Mouse (Mus musculus): Measurements from ENCODE around the gene Adar. TPM values are rescaled to one million over a fixed set of nuclear protein-coding genes. Genes with fewer than 3 reads are reported as not detected.

The Adar gene
- 19.8 and 23.1 TPM in 2 replicates for polyA plus RNA-seq (2015; fragmentation: Nextera tagmentation; extraction: Ambion mirVana)

DNA sequence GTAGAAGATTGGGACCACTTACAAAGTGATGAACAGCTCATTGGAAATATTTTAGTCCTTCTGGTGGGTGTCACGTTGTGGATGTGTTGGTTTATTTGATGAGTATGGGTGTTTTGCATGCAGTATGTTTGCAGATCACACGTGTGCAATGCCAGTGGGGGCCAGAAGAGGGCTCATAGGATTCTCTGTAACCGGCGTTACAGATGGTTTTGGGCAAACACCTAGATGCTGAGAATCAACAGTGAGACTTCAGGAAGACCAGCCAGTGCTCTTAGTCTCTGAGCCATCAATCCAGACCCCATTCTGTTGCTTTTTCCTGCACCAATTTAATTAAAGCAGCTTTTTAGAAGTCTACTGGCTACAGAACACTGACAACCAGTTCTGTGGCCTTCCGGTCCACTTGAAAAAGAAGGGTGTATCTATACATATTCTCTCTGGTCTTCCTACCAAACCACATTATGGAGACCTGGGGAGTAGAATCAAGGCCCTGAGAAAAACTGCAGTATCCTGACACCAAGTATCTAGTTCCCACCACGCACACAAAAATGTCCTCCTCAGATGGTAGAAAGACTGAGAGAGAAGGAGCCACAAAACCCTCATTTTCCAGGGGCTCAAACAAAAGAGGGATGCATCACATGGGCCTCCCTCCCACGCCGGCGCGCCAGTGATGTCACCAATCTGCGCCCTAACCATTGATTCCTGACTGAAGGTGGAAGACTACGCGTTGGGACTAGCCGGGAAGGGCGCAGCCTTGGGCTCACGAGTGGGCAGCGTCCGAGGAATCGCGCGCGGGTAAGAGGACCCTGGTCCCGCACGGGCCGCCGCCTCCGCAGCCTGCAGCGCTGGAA is at the start of gene Adar:
Adar (plus strand) TSS at position 664 of the 848 bp plus-strand sequence.
- Histone ChIP-seq H3K4me2 (peak within 1 kb of the TSS; percentile 83), H3K36me3 (no peaks in the 10 kb centered on the region), H3K9ac (peak within 1 kb of the TSS; percentile 97), H3K4me1 (replicated peaks) (peaks cover 28% of the 10 kb centered on the region), H3K27ac (peak within 1 kb of the TSS; percentile 93), H3K9me3 (no peaks in the 10 kb centered on the region), H3K4me3 (peak within 1 kb of the TSS; percentile 97), H3K27me3 (peaks cover 13% of the 10 kb centered on the region)
- WGBS: 6% methylated on average over 28 of the region's 28 CpGs
- peak; percentile 92 for ATAC-seq (ENCODE audit: low FRiP score)

DNA sequence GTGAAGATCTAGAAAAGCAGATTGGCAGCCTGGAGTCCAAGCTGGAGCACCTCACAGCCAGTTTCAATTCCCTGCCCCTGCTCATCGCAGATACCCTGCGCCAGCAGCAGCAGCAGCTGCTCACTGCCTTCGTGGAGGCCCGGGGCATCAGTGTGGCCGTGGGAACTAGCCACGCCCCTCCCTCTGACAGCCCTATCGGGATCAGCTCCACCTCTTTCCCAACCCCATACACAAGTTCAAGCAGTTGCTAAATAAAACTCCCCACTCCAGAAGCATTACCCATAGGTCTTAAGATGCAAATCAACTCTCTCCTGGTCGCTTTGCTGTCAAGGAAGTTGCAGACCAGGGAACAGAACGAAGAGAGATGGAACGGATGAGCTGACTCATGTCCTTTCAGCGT is 47.7 kb upstream of the Adar start:
- H3K36me3 ChIP-seq: no peaks in the 10 kb centered on the region
- WGBS: 41% methylated on average over 11 of the region's 11 CpGs
- no peak for ATAC-seq (ENCODE audit: low FRiP score)

DNA sequence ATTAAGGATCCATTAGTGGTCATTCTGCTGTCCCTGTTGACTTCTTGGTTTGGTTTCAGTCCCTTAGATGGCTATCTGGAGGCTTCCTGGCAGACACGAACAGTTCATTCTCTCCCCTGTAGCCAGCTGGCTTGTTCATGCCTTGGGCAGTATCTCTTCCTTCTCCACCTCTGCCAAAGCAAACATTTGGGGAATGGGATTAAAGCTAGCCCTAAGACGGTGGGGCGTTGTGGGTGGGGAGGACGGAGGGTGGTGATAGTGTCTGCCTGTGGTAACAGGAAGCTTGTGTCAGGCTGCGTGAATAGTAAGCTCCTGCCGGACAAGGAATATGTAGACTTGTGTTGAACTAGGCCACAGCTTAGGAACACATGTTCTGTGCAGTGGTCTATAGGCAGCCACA is 43.5 kb upstream of the Adar start:
- H3K9me3 ChIP-seq: no peaks in the 10 kb centered on the region
- H3K4me1 ChIP-seq (replicated peaks): peaks cover 10% of the 10 kb centered on the region
- no peak overlapping the region for H3K4me3 ChIP-seq
- no peak overlapping the region for H3K27ac ChIP-seq
- 82% methylated on average over 6 of the region's 6 CpGs for WGBS
- H3K4me2 ChIP-seq: no peak overlapping the region
- H3K9ac ChIP-seq: no peak overlapping the region
- no peaks in the 10 kb centered on the region for H3K36me3 ChIP-seq
- H3K27me3 ChIP-seq: 0 out of 2 replicates have a peak, but pooled peaks cover under 1% of the 10 kb centered on the region
- no peak for ATAC-seq (ENCODE audit: low FRiP score)

More for the DNA sequence above, 47.7 kb upstream of the Adar start:
- no peak overlapping the region for H3K4me2 ChIP-seq
- H3K4me1 ChIP-seq (replicated peaks): peaks cover 36% of the 10 kb centered on the region
- H3K9ac ChIP-seq: no peak overlapping the region
- H3K4me3 ChIP-seq: no peak overlapping the region
- no peaks in the 10 kb centered on the region for H3K9me3 ChIP-seq
- H3K27ac ChIP-seq: no peak overlapping the region
- H3K27me3 ChIP-seq: 0 out of 2 replicates have a peak, but pooled peaks cover 5% of the 10 kb centered on the region

DNA sequence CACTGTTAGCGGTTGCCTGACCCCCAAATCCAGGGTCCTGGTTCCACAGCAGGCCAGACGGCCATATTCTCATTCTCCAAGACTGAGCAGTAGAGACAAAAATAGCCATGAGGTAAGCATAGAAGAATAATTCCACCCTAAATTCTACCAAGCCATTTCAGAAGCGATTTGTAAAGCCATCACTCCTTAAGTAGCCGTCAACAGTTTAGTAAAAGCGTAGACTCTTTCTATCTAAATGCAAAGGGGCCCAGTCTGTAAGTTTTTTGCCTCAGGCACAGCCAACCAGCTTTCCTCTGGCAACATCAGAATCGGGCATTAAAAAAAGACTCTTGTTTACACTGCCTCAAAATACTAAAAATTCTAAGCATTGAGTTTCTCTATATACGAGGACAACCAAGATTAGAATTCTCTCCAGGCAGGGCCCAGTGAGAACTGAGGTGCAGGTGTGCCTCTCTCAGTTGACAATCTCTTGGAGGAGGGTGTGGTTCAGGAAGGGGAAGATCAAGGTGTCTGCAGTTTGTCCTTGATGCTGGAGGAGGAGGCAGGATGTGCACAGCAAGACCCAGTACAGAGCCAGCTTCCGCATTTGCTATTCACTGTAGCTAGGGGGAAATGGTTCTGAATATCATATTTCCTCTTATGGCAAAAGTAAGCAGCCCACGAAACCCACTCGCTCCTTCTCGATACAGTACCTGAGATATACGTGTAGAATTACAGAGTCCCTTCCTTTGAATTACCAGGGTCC is 42.1 kb upstream of the Adar start:
- Histone ChIP-seq H3K4me3 (no peak overlapping the region), H3K9ac (no peak overlapping the region), H3K27ac (no peak overlapping the region), H3K9me3 (no peaks in the 10 kb centered on the region), H3K27me3 (0 out of 2 replicates have a peak, but pooled peaks cover 2% of the 10 kb centered on the region), H3K36me3 (no peaks in the 10 kb centered on the region), H3K4me2 (no peak overlapping the region), H3K4me1 (replicated peaks) (peaks cover 7% of the 10 kb centered on the region; the same call in 1 of the 2 replicates)
- 88% methylated on average over 12 of the region's 12 CpGs for WGBS
- no peak for ATAC-seq (ENCODE audit: low FRiP score)

DNA sequence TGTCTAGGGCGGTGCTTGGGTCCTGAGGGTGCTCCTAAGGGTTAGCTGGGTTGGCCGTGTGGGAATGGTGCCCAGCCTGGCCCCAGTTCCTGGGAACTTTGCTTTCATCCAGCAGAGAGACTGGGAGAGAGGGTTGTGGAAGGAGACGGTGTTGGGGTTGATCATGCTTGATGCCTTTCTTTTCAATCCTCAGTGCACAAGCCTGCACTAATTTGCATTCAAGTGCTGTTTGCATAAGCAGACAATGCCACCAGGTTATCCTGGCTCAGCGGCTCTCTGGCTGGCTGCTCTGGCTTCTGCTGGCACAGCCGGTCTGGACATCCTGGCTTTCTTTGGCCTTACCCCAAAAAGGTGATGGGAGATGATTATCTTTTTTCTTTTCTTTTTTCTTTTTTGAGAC is 37.2 kb upstream of the Adar start:
- H3K27ac ChIP-seq: peak overlapping the region; percentile 70
- WGBS: 33% methylated on average over 5 of the region's 5 CpGs
- H3K27me3 ChIP-seq: 0 out of 2 replicates have a peak, but pooled peaks cover 2% of the 10 kb centered on the region
- H3K4me2 ChIP-seq: no peak overlapping the region
- H3K36me3 ChIP-seq: no peaks in the 10 kb centered on the region
- no peak for ATAC-seq (ENCODE audit: low FRiP score)
- no peaks in the 10 kb centered on the region for H3K9me3 ChIP-seq
- H3K4me3 ChIP-seq: no peak overlapping the region
- H3K9ac ChIP-seq: no peak overlapping the region
- H3K4me1 ChIP-seq (replicated peaks): peaks cover 15% of the 10 kb centered on the region

DNA sequence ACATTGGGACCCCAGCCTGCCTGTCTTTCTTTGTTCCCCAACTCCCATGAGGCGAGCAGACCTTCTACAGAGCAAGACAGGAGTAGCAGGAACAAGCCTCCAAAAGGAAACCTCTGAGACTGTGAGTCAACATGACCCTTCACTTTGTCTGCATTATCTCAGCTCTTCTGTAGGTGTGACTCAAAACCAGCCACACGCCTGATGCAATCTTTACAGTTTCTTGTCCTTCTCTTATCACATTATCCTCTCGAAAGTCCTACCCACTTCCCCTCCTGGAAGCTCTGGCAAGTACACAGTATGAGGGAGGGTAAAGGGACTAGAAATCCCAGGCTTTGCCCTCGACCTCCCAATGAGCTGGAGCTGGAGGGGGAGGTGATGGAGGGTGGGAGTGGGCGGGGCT is 28.8 kb upstream of the Adar start:
- Histone ChIP-seq H3K27me3 (0 out of 2 replicates have a peak, but pooled peaks cover 11% of the 10 kb centered on the region), H3K27ac (no peak overlapping the region), H3K36me3 (no peaks in the 10 kb centered on the region), H3K4me1 (replicated peaks) (peaks cover 30% of the 10 kb centered on the region), H3K4me2 (no peak overlapping the region), H3K9me3 (no peaks in the 10 kb centered on the region), H3K9ac (no peak overlapping the region), H3K4me3 (no peak overlapping the region)
- ATAC-seq (ENCODE audit: low FRiP score): no peak
- WGBS: 59% methylated on average over 5 of the region's 5 CpGs

DNA sequence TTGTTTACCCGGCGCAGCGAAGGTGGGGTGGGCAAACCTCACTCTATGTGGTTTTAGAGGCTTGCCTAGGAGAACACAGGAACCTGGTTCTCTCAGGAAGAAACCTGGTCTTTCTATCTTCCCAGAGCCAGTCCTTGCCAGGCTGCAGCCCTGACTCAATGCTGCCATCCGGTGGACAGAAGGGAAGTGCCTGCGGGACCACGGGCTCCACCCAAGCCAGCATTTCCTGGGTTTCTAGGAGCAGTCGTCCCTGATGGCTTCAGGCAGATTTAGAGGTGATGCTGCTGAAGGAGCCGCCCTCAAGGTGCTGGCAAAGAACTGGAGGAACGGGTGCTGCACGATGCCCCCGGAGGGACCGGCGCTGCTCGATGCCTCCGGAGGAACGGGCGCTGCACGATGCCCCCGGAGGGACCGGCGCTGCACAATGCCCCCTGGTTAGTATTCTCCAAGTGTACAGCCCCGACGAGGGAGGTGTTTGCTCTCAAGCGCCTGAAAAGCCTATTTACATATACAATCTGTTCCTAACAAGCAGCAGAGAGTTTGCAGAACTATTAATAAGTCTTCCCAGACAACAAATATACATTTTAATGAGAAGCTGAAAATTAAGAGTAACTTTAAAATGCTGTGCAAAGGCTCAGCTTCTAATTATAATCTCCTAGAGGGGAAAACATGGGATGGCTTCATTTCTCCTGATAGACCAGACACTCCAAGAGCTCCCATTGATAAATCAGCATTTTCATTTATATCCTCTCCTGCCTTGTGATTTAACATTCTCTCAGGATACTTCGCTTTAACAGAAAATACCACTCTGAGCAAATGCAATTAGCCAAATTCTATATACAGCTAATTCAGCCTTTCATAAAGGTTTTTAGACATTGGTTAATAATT is 25.9 kb upstream of the Adar start:
- no peaks in the 10 kb centered on the region for H3K36me3 ChIP-seq
- H3K9me3 ChIP-seq: peaks cover 5% of the 10 kb centered on the region; the same call in 1 of the 2 replicates
- 3% methylated on average over 25 of the region's 25 CpGs for WGBS
- peak overlapping the region; percentile 66 for H3K4me2 ChIP-seq
- H3K4me1 ChIP-seq (replicated peaks): peaks cover 17% of the 10 kb centered on the region
- H3K27ac ChIP-seq: peak overlapping the region; percentile 91
- 0 out of 2 replicates have a peak, but pooled peaks cover 11% of the 10 kb centered on the region for H3K27me3 ChIP-seq
- peak overlapping the region; percentile 51 for H3K4me3 ChIP-seq
- ATAC-seq (ENCODE audit: low FRiP score): peak; percentile 89
- peak overlapping the region; percentile 82 for H3K9ac ChIP-seq

DNA sequence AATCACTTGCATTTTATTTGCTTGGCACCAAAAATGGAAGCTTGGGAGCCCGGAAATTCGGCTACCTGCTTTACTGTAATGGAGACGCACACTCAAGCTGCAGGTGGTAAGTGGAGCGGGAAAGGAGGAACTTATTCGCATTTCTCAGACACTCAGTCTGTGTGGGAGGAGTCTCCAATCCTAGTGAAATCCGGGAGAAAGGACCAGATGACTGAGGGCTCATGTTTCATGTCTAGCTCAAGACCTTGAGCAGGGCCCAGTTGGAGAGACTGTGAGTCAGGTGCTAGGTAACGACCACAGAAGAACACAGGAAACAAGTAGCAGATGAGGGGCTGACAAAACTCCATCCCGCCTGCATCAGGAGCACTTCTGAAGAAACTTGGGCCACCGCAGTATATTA is 23.0 kb upstream of the Adar start:
- H3K4me1 ChIP-seq (replicated peaks): peaks cover 17% of the 10 kb centered on the region
- H3K4me2 ChIP-seq: no peak overlapping the region
- no peak overlapping the region for H3K27ac ChIP-seq
- no peak for ATAC-seq (ENCODE audit: low FRiP score)
- 0 out of 2 replicates have a peak, but pooled peaks cover 8% of the 10 kb centered on the region for H3K27me3 ChIP-seq
- no peak overlapping the region for H3K4me3 ChIP-seq
- H3K36me3 ChIP-seq: no peaks in the 10 kb centered on the region
- WGBS: 83% methylated on average over 9 of the region's 9 CpGs
- H3K9ac ChIP-seq: no peak overlapping the region
- peaks cover 5% of the 10 kb centered on the region; the same call in 1 of the 2 replicates for H3K9me3 ChIP-seq

DNA sequence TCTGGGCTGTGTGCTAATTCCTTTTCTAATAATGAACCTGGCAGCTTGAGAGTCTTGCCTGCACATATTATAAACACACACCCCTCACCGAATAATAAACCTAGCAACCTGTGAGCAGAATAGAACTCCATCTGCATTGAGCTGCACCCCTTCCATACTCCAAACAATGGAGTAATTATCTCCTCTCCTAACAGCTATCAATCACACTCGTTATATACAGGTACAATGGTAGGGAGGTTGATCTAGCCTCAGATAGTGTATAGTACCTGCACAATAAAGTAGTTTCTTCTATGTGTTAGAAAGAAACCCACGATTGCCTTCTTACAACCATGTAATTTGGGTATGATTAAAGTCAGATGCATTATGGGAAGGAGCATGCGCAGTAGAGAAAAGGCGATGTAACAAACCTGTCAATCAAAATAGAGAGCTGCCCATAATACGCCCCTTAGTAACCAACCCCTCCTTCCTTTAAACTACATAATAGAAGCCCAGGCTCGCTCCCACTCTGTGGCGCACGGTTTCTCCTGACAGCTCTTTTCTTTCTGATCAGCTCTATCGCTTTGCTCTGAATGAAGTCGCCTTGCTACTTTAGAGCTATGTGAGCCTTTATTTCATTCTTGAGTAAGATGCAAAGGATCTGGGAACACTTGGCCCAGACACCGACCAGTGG is 18.5 kb upstream of the Adar start:
- 0 out of 2 replicates have a peak, but pooled peaks cover 5% of the 10 kb centered on the region for H3K27me3 ChIP-seq
- no peak overlapping the region for H3K9ac ChIP-seq
- H3K4me2 ChIP-seq: no peak overlapping the region
- no peak overlapping the region for H3K27ac ChIP-seq
- H3K36me3 ChIP-seq: no peaks in the 10 kb centered on the region
- peaks cover 5% of the 10 kb centered on the region; the same call in 1 of the 2 replicates for H3K9me3 ChIP-seq
- H3K4me1 ChIP-seq (replicated peaks): no peaks in the 10 kb centered on the region
- WGBS: 66% methylated on average over 12 of the region's 12 CpGs
- H3K4me3 ChIP-seq: no peak overlapping the region
- 0 out of 2 replicates have a peak, but pooled peaks have one; percentile 54 for ATAC-seq (ENCODE audit: low FRiP score)

DNA sequence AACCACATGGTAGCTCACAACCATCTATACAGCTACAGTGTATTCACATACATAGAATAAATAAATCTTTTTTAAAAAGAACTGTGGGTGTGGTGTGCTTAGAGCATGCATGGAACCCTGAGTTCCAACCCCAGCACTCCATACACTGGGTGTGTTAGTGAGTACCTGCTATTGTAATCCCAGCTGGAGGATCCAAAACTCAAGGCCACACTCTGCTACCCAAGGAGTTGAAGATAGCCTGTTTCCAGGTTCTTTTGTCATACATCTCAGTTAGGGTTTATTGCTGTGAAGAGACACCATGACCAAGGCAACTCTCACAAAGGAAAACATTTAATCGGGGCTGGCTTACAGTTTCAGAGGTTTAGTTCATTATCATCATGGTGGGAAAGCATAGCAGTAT is 15.9 kb upstream of the Adar start:
- no peak overlapping the region for H3K4me3 ChIP-seq
- no peak overlapping the region for H3K4me2 ChIP-seq
- H3K4me1 ChIP-seq (replicated peaks): no peaks in the 10 kb centered on the region
- no peak overlapping the region for H3K27ac ChIP-seq
- H3K27me3 ChIP-seq: 0 out of 2 replicates have a peak, but pooled peaks cover 5% of the 10 kb centered on the region
- 94% methylated on average over 1 of the region's 1 CpGs for WGBS
- no peaks in the 10 kb centered on the region for H3K36me3 ChIP-seq
- no peak for ATAC-seq (ENCODE audit: low FRiP score)
- no peak overlapping the region for H3K9ac ChIP-seq
- H3K9me3 ChIP-seq: no peaks in the 10 kb centered on the region

DNA sequence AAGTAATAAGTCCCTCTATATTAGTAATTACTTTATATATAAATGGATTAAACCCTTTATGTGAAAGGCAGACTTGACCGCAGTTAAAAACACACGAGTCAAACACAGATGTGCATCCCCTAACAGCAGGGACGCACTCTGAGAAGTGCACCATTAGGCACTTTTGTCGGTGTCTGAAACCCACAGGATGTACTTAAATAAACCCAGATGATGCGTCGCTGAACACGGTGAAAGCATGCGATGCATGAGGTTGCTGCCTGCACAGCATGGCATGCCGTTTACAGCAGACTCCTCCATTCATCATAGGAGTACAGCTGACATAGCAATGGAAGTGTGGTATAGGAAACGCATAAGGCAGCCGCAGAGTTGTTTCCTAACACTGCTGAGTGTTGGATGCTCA is 14.4 kb upstream of the Adar start:
- WGBS: 64% methylated on average over 11 of the region's 11 CpGs
- Histone ChIP-seq H3K9me3 (no peaks in the 10 kb centered on the region), H3K9ac (no peak overlapping the region), H3K4me2 (no peak overlapping the region), H3K36me3 (no peaks in the 10 kb centered on the region), H3K27ac (no peak overlapping the region), H3K4me3 (no peak overlapping the region), H3K27me3 (0 out of 2 replicates have a peak, but pooled peaks cover 5% of the 10 kb centered on the region), H3K4me1 (replicated peaks) (no peaks in the 10 kb centered on the region)
- ATAC-seq (ENCODE audit: low FRiP score): no peak
